Mouse (Mus musculus) small intestine, adult 2 months (tissue): ENCODE measurements around the gene Hist2h2be.

Experiments used
- CTCF ChIP-seq: fragments of 200-500 bp; IDR thresholded peaks from 2 replicates; pipeline ENCODE4 v1.5.1; 2012; ENCODE audit warnings: low read depth, mild to moderate bottlenecking, control low read depth, inconsistent platforms, low read length, moderate library complexity, mixed read lengths; ENCODE audit not compliant: insufficient replicate concordance, insufficient read length; ENCODE audit errors: extremely low read depth
- POLR2A ChIP-seq: fragments of 200-500 bp; IDR thresholded peaks from 2 replicates; pipeline ENCODE4 v1.6.1; 2012; ENCODE audit warnings: low read depth, mild to moderate bottlenecking, control low read depth, inconsistent platforms, low read length, moderate library complexity

- no peak for TF ChIP-seq POLR2A
- no peak for TF ChIP-seq CTCF
These were observed 35.1 kb downstream of the Hist2h2be start for GRCm38 (mm10) chr3:96255926-96256593.
